8 mouse cellular contexts compared by ENCODE assay signal in genomic region chr5:30888337-30889087, GRCm38 (mm10). TPM values are rescaled to one million over a fixed set of nuclear protein-coding genes. Genes with fewer than 3 reads are reported as not detected.
DNase-seq lines count a peak whose midpoint lies in the region; ATAC-seq and TF ChIP-seq lines count a peak whose summit lies in the region.

TSS of gene Agbl5 (plus strand) at chr5:30888694.

- H3K4me2 ChIP-seq in heart, embryonic 12.5 days = peak within 1 kb of the TSS; percentile 76
- peak within 1 kb of the TSS; percentile 96 for H3K4me2 ChIP-seq in kidney, postnatal 0 days (ENCODE audit: low read length)
- peak within 1 kb of the TSS; percentile 90 for H3K4me2 ChIP-seq in liver, embryonic 11.5 days
- H3K4me2 ChIP-seq in stomach, embryonic 14.5 days (replicated peaks; ENCODE audit: low read depth, low read length) = peak within 1 kb of the TSS; percentile 80

- no peaks in the 10 kb centered on the region for H3K79me2 ChIP-seq in C2C12 (ENCODE audit: control insufficient read depth, insufficient read depth)

- no peaks in the 10 kb centered on the region for H3K79me3 ChIP-seq in C2C12 (ENCODE audit: low read depth)

- H3K27me3 ChIP-seq in C2C12 (ENCODE audit: control insufficient read depth, insufficient read depth, insufficient read length) = no peaks in the 10 kb centered on the region
- no peaks in the 10 kb centered on the region for H3K27me3 ChIP-seq in erythroblast, embryonic 14.5 days (ENCODE audit: control insufficient read depth)
- H3K27me3 ChIP-seq in heart, embryonic 12.5 days (replicated peaks) = no peaks in the 10 kb centered on the region
- H3K27me3 ChIP-seq in kidney, postnatal 0 days (ENCODE audit: insufficient read depth, low read length) = no peaks in the 10 kb centered on the region
- H3K27me3 ChIP-seq in liver, embryonic 11.5 days (replicated peaks; ENCODE audit: control insufficient read depth, insufficient read depth, low read length) = no peaks in the 10 kb centered on the region
- no peaks in the 10 kb centered on the region for H3K27me3 ChIP-seq in stomach, embryonic 14.5 days (ENCODE audit: control insufficient read depth, insufficient read depth, low read length)

- H3K27ac ChIP-seq in heart, embryonic 12.5 days (ENCODE audit: poor library complexity, severe bottlenecking) = peak within 1 kb of the TSS; percentile 91
- H3K27ac ChIP-seq in kidney, postnatal 0 days = peak within 1 kb of the TSS; percentile 94
- peak within 1 kb of the TSS; percentile 95 for H3K27ac ChIP-seq in liver, embryonic 11.5 days (ENCODE audit: low read depth, low read length)
- peak within 1 kb of the TSS; percentile 97 for H3K27ac ChIP-seq in stomach, embryonic 14.5 days (ENCODE audit: low read length)

- peak; percentile 99 for DNase-seq in brain, embryonic 14.5 days (ENCODE audit: low read depth)
- DNase-seq in kidney, postnatal 0 days (ENCODE audit: low spot score) = peak; percentile 95
- peak; percentile 98 for DNase-seq in liver, embryonic 11.5 days (ENCODE audit: low spot score)
- DNase-seq in naive thymus-derived CD4-positive, alpha-beta T cell, adult 2 months (ENCODE audit: low read depth) = peak; percentile 96

- under 1% methylated on average over 38 of the region's 42 CpGs for WGBS in heart, embryonic 12.5 days
- WGBS in kidney, postnatal 0 days = under 1% methylated on average over 37 of the region's 42 CpGs
- WGBS in liver, embryonic 11.5 days = under 1% methylated on average over 42 of the region's 42 CpGs
- 1% methylated on average over 40 of the region's 42 CpGs for WGBS in stomach, embryonic 14.5 days

- H3K4me3 ChIP-seq in C2C12 (ENCODE audit: insufficient read depth, poor library complexity, severe bottlenecking) = peak within 1 kb of the TSS; percentile 60
- H3K4me3 ChIP-seq in erythroblast, embryonic 14.5 days (replicated peaks) = peak within 1 kb of the TSS; percentile 94
- H3K4me3 ChIP-seq in heart, embryonic 12.5 days = peak within 1 kb of the TSS; percentile 80
- peak within 1 kb of the TSS; percentile 68 for H3K4me3 ChIP-seq in kidney, postnatal 0 days (replicated peaks; ENCODE audit: low read depth, low read length)
- peak within 1 kb of the TSS; percentile 73 for H3K4me3 ChIP-seq in liver, embryonic 11.5 days (ENCODE audit: low read depth, low read length)
- H3K4me3 ChIP-seq in stomach, embryonic 14.5 days (ENCODE audit: low read depth, low read length) = peak within 1 kb of the TSS; percentile 71

- TF ChIP-seq CTCF in C2C12 (IDR thresholded peaks at IDR 0.05; ENCODE audit: control insufficient read depth, insufficient read depth, insufficient read length) = no peak
- no peak for TF ChIP-seq CTCF in brain, embryonic 14.5 days (IDR thresholded peaks at IDR 0.05; ENCODE audit: borderline replicate concordance, extremely low read depth, insufficient read depth, insufficient read length)
- no peak for TF ChIP-seq CTCF in kidney, postnatal 0 days (IDR thresholded peaks at IDR 0.05; ENCODE audit: low read depth)

- peaks cover 11% of the 10 kb centered on the region for H3K36me3 ChIP-seq in C2C12 (ENCODE audit: control insufficient read depth, insufficient read depth)
- peaks cover 30% of the 10 kb centered on the region for H3K36me3 ChIP-seq in erythroblast, embryonic 14.5 days (ENCODE audit: control insufficient read depth)
- peaks cover 30% of the 10 kb centered on the region for H3K36me3 ChIP-seq in heart, embryonic 12.5 days
- H3K36me3 ChIP-seq in kidney, postnatal 0 days (ENCODE audit: insufficient read depth, low read length) = peaks cover 21% of the 10 kb centered on the region
- H3K36me3 ChIP-seq in liver, embryonic 11.5 days (ENCODE audit: control insufficient read depth, insufficient read depth, low read length) = peaks cover 21% of the 10 kb centered on the region
- peaks cover 26% of the 10 kb centered on the region for H3K36me3 ChIP-seq in stomach, embryonic 14.5 days (ENCODE audit: control insufficient read depth, insufficient read depth, low read length)

- peak within 1 kb of the TSS; percentile 86 for H3K9ac ChIP-seq in heart, embryonic 12.5 days
- H3K9ac ChIP-seq in kidney, postnatal 0 days (ENCODE audit: low read depth, low read length) = peak within 1 kb of the TSS; percentile 84
- H3K9ac ChIP-seq in liver, embryonic 11.5 days (ENCODE audit: low read depth, low read length) = peak within 1 kb of the TSS; percentile 85
- peak within 1 kb of the TSS; percentile 67 for H3K9ac ChIP-seq in stomach, embryonic 14.5 days (replicated peaks; ENCODE audit: low read depth, low read length)

- ATAC-seq in heart, embryonic 12.5 days (ENCODE audit: insufficient number of reproducible peaks, low FRiP score) = peak; percentile 88
- ATAC-seq in kidney, postnatal 0 days (replicated peaks; ENCODE audit: low FRiP score, low read depth) = peak; percentile 90
- ATAC-seq in liver, embryonic 11.5 days (replicated peaks; ENCODE audit: low FRiP score) = peak; percentile 90
- peak; percentile 91 for ATAC-seq in stomach, embryonic 14.5 days (ENCODE audit: insufficient number of reproducible peaks, insufficient read depth, low FRiP score, low read depth)

- H3K9me3 ChIP-seq in erythroblast, embryonic 14.5 days (ENCODE audit: control insufficient read depth, low read length) = no peaks in the 10 kb centered on the region
- H3K9me3 ChIP-seq in heart, embryonic 12.5 days (replicated peaks) = no peaks in the 10 kb centered on the region
- no peaks in the 10 kb centered on the region for H3K9me3 ChIP-seq in kidney, postnatal 0 days (replicated peaks; ENCODE audit: low read length)
- no peaks in the 10 kb centered on the region for H3K9me3 ChIP-seq in liver, embryonic 11.5 days (ENCODE audit: control insufficient read depth, low read length)
- H3K9me3 ChIP-seq in stomach, embryonic 14.5 days (ENCODE audit: control insufficient read depth, low read depth, low read length) = no peaks in the 10 kb centered on the region

- peaks cover 54% of the 10 kb centered on the region for H3K4me1 ChIP-seq in erythroblast, embryonic 14.5 days (ENCODE audit: control insufficient read depth)
- H3K4me1 ChIP-seq in heart, embryonic 12.5 days (replicated peaks) = peaks cover 17% of the 10 kb centered on the region
- peaks cover 3% of the 10 kb centered on the region for H3K4me1 ChIP-seq in kidney, postnatal 0 days (replicated peaks; ENCODE audit: insufficient read depth, low read length)
- peaks cover 17% of the 10 kb centered on the region for H3K4me1 ChIP-seq in liver, embryonic 11.5 days (replicated peaks; ENCODE audit: control insufficient read depth, insufficient read depth, low read length)
- peaks cover 17% of the 10 kb centered on the region; the same call in 1 of the 2 replicates for H3K4me1 ChIP-seq in stomach, embryonic 14.5 days (ENCODE audit: control insufficient read depth, insufficient read depth, low read length)

- peak within 1 kb of the TSS; percentile 74 for H3ac ChIP-seq in C2C12 (ENCODE audit: control insufficient read depth, insufficient read length, low read depth)

- peak; percentile 57; the same call in 1 of the 2 replicates for TF ChIP-seq POLR2A in brain, embryonic 14.5 days (IDR thresholded peaks at IDR 0.05; ENCODE audit: borderline replicate concordance, extremely low read depth, insufficient read depth, insufficient read length, poor library complexity, severe bottlenecking)

TF ChIP-seq in C2C12, 6 proteins besides CTCF, POLR2A, EP300 and RAD21:
- no peak for TF ChIP-seq MYOD1 (IDR thresholded peaks at IDR 0.05; ENCODE audit: control insufficient read depth, insufficient read length, low read depth)
- TF ChIP-seq MAX (IDR thresholded peaks at IDR 0.05) = peak; percentile 18

RNA-seq across cellular contexts. Expression of gene Agbl5, which starts in this region (rescaled TPM):
- polyA plus RNA-seq in C2C12 (2012; fragmentation: generic; extraction: Trizol) = 5.2 TPM
- 70.9 and 72.1 TPM in 2 replicates for polyA plus RNA-seq in brain, embryonic 14.5 days (2012; rRNA removed)
- polyA plus RNA-seq in erythroblast, embryonic 14.5 days (2012) = 2.4 and 2.7 TPM in 2 replicates
- polyA plus RNA-seq in heart, embryonic 12.5 days (2016; fragmentation: Nextera tagmentation; extraction: Ambion mirVana) = 12.5 and 14.4 TPM in 2 replicates
- polyA plus RNA-seq in kidney, postnatal 0 days (2015; fragmentation: Nextera tagmentation; extraction: Ambion mirVana) = 17.3 and 17.5 TPM in 2 replicates
- polyA plus RNA-seq in liver, embryonic 11.5 days (2014; fragmentation: Nextera tagmentation; extraction: Ambion mirVana) = 12.4 and 14.4 TPM in 2 replicates
- polyA plus RNA-seq in stomach, embryonic 14.5 days (2014; fragmentation: Nextera tagmentation; extraction: Ambion mirVana) = 27.5 and 34.0 TPM in 2 replicates

Comparison
In these comparisons a context has a peak if more than half of its experiments do, and no peak if none do; other contexts are left out.
1. Peak in every context shown above with its lines: DNase-seq, ATAC-seq, H3K4me3 ChIP-seq and H3K27ac ChIP-seq.